Comparison of ENCODE assay signal across 10 mouse cellular contexts in genomic region chr16:89517635-89518034, GRCm38 (mm10). TPM values are rescaled to one million over a fixed set of nuclear protein-coding genes. Genes with fewer than 3 reads are reported as not detected.
A peak's percentile ranks its signal among the peaks of the same experiment; 100 is the strongest.
DNase-seq lines count a peak whose midpoint lies in the region; ATAC-seq and TF ChIP-seq lines count a peak whose summit lies in the region.
"Had no signal": no experiment of that assay in that cellular context is flagged by ENCODE, and none has a peak within 500 bp of the region (broad histone marks: within the 10 kb centered on the region; RNA-seq: fewer than 3 reads in every experiment).

No protein-coding gene starts in this region.

- no peaks in the 10 kb centered on the region for H3K4me1 ChIP-seq in thymus, adult 2 months (replicated peaks; ENCODE audit: control insufficient read depth, insufficient read depth, low read length)
- no peaks in the 10 kb centered on the region for H3K4me1 ChIP-seq in kidney, adult 2 months (ENCODE audit: control insufficient read depth, insufficient read depth, low read length)
- H3K4me1 ChIP-seq in lung, postnatal 0 days (ENCODE audit: insufficient read depth, low read depth, low read length) = no peaks in the 10 kb centered on the region
- H3K4me1 ChIP-seq: midbrain, embryonic 12.5 days had no signal

- H3K36me3 ChIP-seq in thymus, adult 2 months (ENCODE audit: control insufficient read depth, insufficient read depth, low read length) = no peaks in the 10 kb centered on the region
- H3K36me3 ChIP-seq in kidney, adult 2 months (ENCODE audit: control insufficient read depth, insufficient read depth, low read length) = no peaks in the 10 kb centered on the region
- H3K36me3 ChIP-seq in lung, postnatal 0 days (ENCODE audit: insufficient read depth, low read length) = no peaks in the 10 kb centered on the region
- H3K36me3 ChIP-seq: heart, embryonic 13.5 days; midbrain, embryonic 12.5 days had no signal

- WGBS in thymus, adult 2 months = 58% methylated on average over 9 of the region's 9 CpGs
- WGBS in kidney, adult 2 months = 51% methylated on average over 9 of the region's 9 CpGs
- whole genome bisulfite sequencing in lung, postnatal 0 days = 44% methylated on average over 9 of the region's 9 CpGs

- no peak for TF ChIP-seq POLR2A in thymus, adult 2 months (IDR thresholded peaks at IDR 0.05; ENCODE audit: control insufficient read depth, extremely low read depth, insufficient read depth, low read length, poor library complexity)
- no peak for TF ChIP-seq POLR2A in kidney, adult 2 months (IDR thresholded peaks at IDR 0.05; ENCODE audit: low read depth, low read length)

- no peak for TF ChIP-seq EP300 in lung, postnatal 0 days (IDR thresholded peaks at IDR 0.05)

- no peak overlapping the region for H3K4me3 ChIP-seq in thymus, adult 2 months (ENCODE audit: control insufficient read depth, insufficient read depth, low read length)
- H3K4me3 ChIP-seq in kidney, adult 2 months (ENCODE audit: insufficient read depth, low read depth, low read length) = no peak overlapping the region
- H3K4me3 ChIP-seq in lung, postnatal 0 days (ENCODE audit: low read depth, low read length) = no peak overlapping the region
- H3K4me3 ChIP-seq: heart, embryonic 13.5 days; midbrain, embryonic 12.5 days had no signal

- no peak overlapping the region for H3K4me2 ChIP-seq in lung, postnatal 0 days (replicated peaks; ENCODE audit: low read depth, low read length)
- H3K4me2 ChIP-seq: heart, embryonic 13.5 days; midbrain, embryonic 12.5 days had no signal

- H3K27me3 ChIP-seq in thymus, adult 2 months (ENCODE audit: control insufficient read depth, insufficient read depth, low read length) = no peaks in the 10 kb centered on the region
- no peaks in the 10 kb centered on the region for H3K27me3 ChIP-seq in kidney, adult 2 months (replicated peaks; ENCODE audit: control insufficient read depth, insufficient read depth, low read length)
- no peaks in the 10 kb centered on the region for H3K27me3 ChIP-seq in lung, postnatal 0 days (replicated peaks; ENCODE audit: insufficient read depth, low read length)
- H3K27me3 ChIP-seq: heart, embryonic 13.5 days; midbrain, embryonic 12.5 days had no signal

- no peak overlapping the region for H3K9ac ChIP-seq in lung, postnatal 0 days (replicated peaks; ENCODE audit: low read depth)
- H3K9ac ChIP-seq: heart, embryonic 13.5 days; midbrain, embryonic 12.5 days had no signal

- peak; percentile 26 for DNase-seq in gastrocnemius, postnatal 10 days
- DNase-seq in gastrocnemius, postnatal 4 days (ENCODE audit: low spot score in 2 of 2) = no peak
- DNase-seq in thymus, adult 2 months = peak; percentile 3
- no peak for DNase-seq in thymus, postnatal 36 days
- peak; percentile 78 for DNase-seq in embryo, embryonic 10 days (ENCODE audit: low spot score)
- DNase-seq in kidney, adult 2 months = peak; percentile 35
- no peak for DNase-seq in lung, postnatal 0 days (ENCODE audit: low spot score)
- peak; percentile 53 for DNase-seq in urinary bladder, postnatal 14 days (ENCODE audit: low spot score)

- ATAC-seq in lung, postnatal 0 days = no peak

- H3K27ac ChIP-seq in thymus, adult 2 months (ENCODE audit: control insufficient read depth, insufficient read depth, low read length) = no peak overlapping the region
- no peak overlapping the region for H3K27ac ChIP-seq in kidney, adult 2 months (ENCODE audit: insufficient read depth, low read depth, low read length)
- H3K27ac ChIP-seq in lung, postnatal 0 days (ENCODE audit: low read length) = no peak overlapping the region
- H3K27ac ChIP-seq: heart, embryonic 13.5 days; midbrain, embryonic 12.5 days had no signal

- no peaks in the 10 kb centered on the region for H3K9me3 ChIP-seq in lung, postnatal 0 days (ENCODE audit: low read length)
- H3K9me3 ChIP-seq: heart, embryonic 13.5 days; midbrain, embryonic 12.5 days had no signal

- no peak for TF ChIP-seq CTCF in thymus, adult 2 months (IDR thresholded peaks at IDR 0.05; ENCODE audit: borderline replicate concordance, control insufficient read depth, extremely low read depth, insufficient read depth, low read length, poor library complexity)
- TF ChIP-seq CTCF in kidney, adult 2 months (conservative IDR thresholded peaks at IDR 0.05; ENCODE audit: insufficient read depth, insufficient read length, low read depth, low read length) = peak; percentile 71
- peak; percentile 66 for TF ChIP-seq CTCF in lung, postnatal 0 days (IDR thresholded peaks at IDR 0.05)

RNA-seq across cellular contexts. Expression of gene Krtap7-1, which starts 9.5 kb away (rescaled TPM):
- total RNA-seq in gastrocnemius, postnatal 10 days (2021) = under 1 TPM in 1 of 2 experiments, not detected in 1; 0.56 TPM
- not detected for total RNA-seq in gastrocnemius, postnatal 4 days (2021)
- not detected in 2 replicates for polyA plus RNA-seq in thymus, adult 2 months (2012; rRNA removed)
- polyA plus RNA-seq in kidney, adult 2 months (2012; rRNA removed) = not detected in 2 replicates
- not detected in 2 replicates for polyA plus RNA-seq in lung, postnatal 0 days (2015; fragmentation: Nextera tagmentation; extraction: Ambion mirVana)
- polyA plus RNA-seq: heart, embryonic 13.5 days; midbrain, embryonic 12.5 days had no signal

RNA-seq across cellular contexts. Expression of gene Krtap8-1, which starts 29.9 kb away (rescaled TPM):
- total RNA-seq in gastrocnemius, postnatal 10 days (2021) = 1 to 10 TPM in 1 of 2 experiments, not detected in 1; 1.1 TPM
- not detected for total RNA-seq in gastrocnemius, postnatal 4 days (2021)
- not detected in 2 replicates for polyA plus RNA-seq in thymus, adult 2 months (2012; rRNA removed)
- polyA plus RNA-seq in kidney, adult 2 months (2012; rRNA removed) = not detected in 2 replicates
- polyA plus RNA-seq in lung, postnatal 0 days (2015; fragmentation: Nextera tagmentation; extraction: Ambion mirVana) = not detected in 2 replicates
- polyA plus RNA-seq: heart, embryonic 13.5 days; midbrain, embryonic 12.5 days had no signal

RNA-seq across cellular contexts. Expression of gene Krtap11-1, which starts 53.3 kb away (rescaled TPM):
- not detected for total RNA-seq in gastrocnemius, postnatal 10 days (2021)
- not detected for total RNA-seq in gastrocnemius, postnatal 4 days (2021)
- polyA plus RNA-seq in thymus, adult 2 months (2012; rRNA removed) = not detected in 2 replicates
- not detected in 2 replicates for polyA plus RNA-seq in kidney, adult 2 months (2012; rRNA removed)
- polyA plus RNA-seq in lung, postnatal 0 days (2015; fragmentation: Nextera tagmentation; extraction: Ambion mirVana) = not detected in 2 replicates
- polyA plus RNA-seq: heart, embryonic 13.5 days; midbrain, embryonic 12.5 days had no signal

Comparison
In these comparisons a context has a peak if more than half of its experiments do, and no peak if none do; other contexts are left out.
1. DNase-seq: peak in gastrocnemius, postnatal 10 days (single experiment), thymus, adult 2 months (single experiment), embryo, embryonic 10 days (single experiment), kidney, adult 2 months (single experiment) and urinary bladder, postnatal 14 days (single experiment); none in gastrocnemius, postnatal 4 days (0 of 2), thymus, postnatal 36 days (0 of 2) and lung, postnatal 0 days (single experiment).